Comparison of ENCODE assay signal across 27 mouse cellular contexts in genomic region chr6:86095518-86095917, GRCm38 (mm10).
DNase-seq lines count a peak whose midpoint lies in the region; ATAC-seq and TF ChIP-seq lines count a peak whose summit lies in the region.
"Had no signal": no experiment of that assay in that cellular context is flagged by ENCODE, and none has a peak within 500 bp of the region (broad histone marks: within the 10 kb centered on the region; RNA-seq: fewer than 3 reads in every experiment).

No protein-coding gene starts in this region.

- no peak overlapping the region for H3K4me2 ChIP-seq in kidney, embryonic 15.5 days
- H3K4me2 ChIP-seq: heart, embryonic 11.5 days; hindbrain, embryonic 15.5 days; lung, embryonic 14.5 days; midbrain, embryonic 12.5 days; neural tube, embryonic 12.5 days had no signal

- ATAC-seq in kidney, embryonic 15.5 days (replicated peaks; ENCODE audit: low FRiP score) = no peak
- ATAC-seq: forebrain, embryonic 14.5 days; inflammation-experienced regulatory T-cells, adult 6 months had no signal

- H3K4me3 ChIP-seq in left cerebral cortex, adult 2 months = no peak overlapping the region
- no peak overlapping the region for H3K4me3 ChIP-seq in olfactory bulb, adult 2 months (ENCODE audit: insufficient read depth, low read depth, low read length)
- H3K4me3 ChIP-seq in kidney, embryonic 15.5 days (replicated peaks) = no peak overlapping the region
- H3K4me3 ChIP-seq: hindbrain, embryonic 10.5 days; hindbrain, embryonic 15.5 days; midbrain, embryonic 12.5 days; myocyte; neural tube, embryonic 12.5 days had no signal

- H3K9ac ChIP-seq in kidney, embryonic 15.5 days = no peak overlapping the region
- H3K9ac ChIP-seq: hindbrain, embryonic 15.5 days; lung, embryonic 14.5 days; midbrain, embryonic 12.5 days; neural tube, embryonic 12.5 days had no signal

- H3K36me3 ChIP-seq in kidney, embryonic 15.5 days = no peaks in the 10 kb centered on the region

- no peak for DNase-seq in left cerebral cortex, adult 2 months (ENCODE audit: extremely low spot score in 1 of 2, low spot score in 2 of 2)
- no peak for DNase-seq in left cerebral cortex, postnatal 14 days (ENCODE audit: low spot score in 2 of 2)
- DNase-seq in 416B (ENCODE audit: low read depth) = peak; percentile 74
- DNase-seq in MEL-GATA-1-ER (ENCODE audit: extremely low read depth, low read depth) = peak; percentile 72
- no peak for DNase-seq in B cell, adult 2 months
- DNase-seq: adrenal gland, adult 8-10 months; cerebellum, adult 2 months; cerebellum, postnatal 25 days; gastrocnemius, postnatal 14 days; heart, adult 11 months; heart, postnatal 10 days; kidney, adult 11 months; kidney, postnatal 25 days; layer of hippocampus, postnatal 36 days; lung, embryonic 14.5 days; lung, postnatal 14 days; thymus, postnatal 4 days had no signal

- H3K9me3 ChIP-seq in kidney, embryonic 15.5 days (replicated peaks) = no peaks in the 10 kb centered on the region
- H3K9me3 ChIP-seq: hindbrain, embryonic 10.5 days; hindbrain, embryonic 15.5 days; midbrain, embryonic 12.5 days; neural tube, embryonic 12.5 days had no signal

- WGBS in olfactory bulb, adult 2 months = 78% methylated on average over 5 of the region's 5 CpGs
- WGBS in kidney, embryonic 15.5 days = 58% methylated on average over 5 of the region's 5 CpGs

- no peaks in the 10 kb centered on the region for H3K27me3 ChIP-seq in kidney, embryonic 15.5 days
- H3K27me3 ChIP-seq: hindbrain, embryonic 15.5 days; midbrain, embryonic 12.5 days; neural tube, embryonic 12.5 days had no signal

- TF ChIP-seq POLR2A in olfactory bulb, adult 2 months (IDR thresholded peaks at IDR 0.05; ENCODE audit: insufficient read depth, low read depth, low read length) = no peak

- H3K4me1 ChIP-seq in olfactory bulb, adult 2 months (ENCODE audit: control insufficient read depth, insufficient read depth, low read length) = peaks cover 39% of the 10 kb centered on the region
- no peaks in the 10 kb centered on the region for H3K4me1 ChIP-seq in kidney, embryonic 15.5 days
- H3K4me1 ChIP-seq: hindbrain, embryonic 15.5 days had no signal

- intact Hi-C loops in left cerebral cortex, adult 2 months (cut with DNase I) = no loop called here
- intact Hi-C loops in left cerebral cortex, postnatal 14 days (cut with DNase I) = no loop called here

- TF ChIP-seq CTCF in left cerebral cortex, adult 2 months (IDR thresholded peaks at IDR 0.05) = no peak
- TF ChIP-seq CTCF in olfactory bulb, adult 2 months (IDR thresholded peaks at IDR 0.05; ENCODE audit: insufficient read depth, low read depth, low read length) = no peak

- peak overlapping the region; percentile 47 for H3K27ac ChIP-seq in left cerebral cortex, adult 2 months
- 0 out of 2 replicates have a peak overlapping the region, but pooled peaks have one; percentile 10 for H3K27ac ChIP-seq in olfactory bulb, adult 2 months (ENCODE audit: insufficient read depth, low read depth, low read length)
- no peak overlapping the region for H3K27ac ChIP-seq in kidney, embryonic 15.5 days
- H3K27ac ChIP-seq: hindbrain, embryonic 10.5 days; hindbrain, embryonic 15.5 days; midbrain, embryonic 12.5 days; neural tube, embryonic 12.5 days had no signal

Comparison
In these comparisons a context has a peak if more than half of its experiments do, and no peak if none do; other contexts are left out.
1. DNase-seq: peak in 416B (single experiment) and MEL-GATA-1-ER (single experiment); none in left cerebral cortex, adult 2 months (0 of 2), left cerebral cortex, postnatal 14 days (0 of 2) and B cell, adult 2 months (0 of 2).